Mouse (Mus musculus): ENCODE data around the gene Serinc2. TPM values are rescaled to one million over a fixed set of nuclear protein-coding genes. Genes with fewer than 3 reads are reported as not detected.

Serinc2 gene
- total RNA-seq, 2 experiments from 2014 or later = 9.4 to 11.2 TPM

DNA sequence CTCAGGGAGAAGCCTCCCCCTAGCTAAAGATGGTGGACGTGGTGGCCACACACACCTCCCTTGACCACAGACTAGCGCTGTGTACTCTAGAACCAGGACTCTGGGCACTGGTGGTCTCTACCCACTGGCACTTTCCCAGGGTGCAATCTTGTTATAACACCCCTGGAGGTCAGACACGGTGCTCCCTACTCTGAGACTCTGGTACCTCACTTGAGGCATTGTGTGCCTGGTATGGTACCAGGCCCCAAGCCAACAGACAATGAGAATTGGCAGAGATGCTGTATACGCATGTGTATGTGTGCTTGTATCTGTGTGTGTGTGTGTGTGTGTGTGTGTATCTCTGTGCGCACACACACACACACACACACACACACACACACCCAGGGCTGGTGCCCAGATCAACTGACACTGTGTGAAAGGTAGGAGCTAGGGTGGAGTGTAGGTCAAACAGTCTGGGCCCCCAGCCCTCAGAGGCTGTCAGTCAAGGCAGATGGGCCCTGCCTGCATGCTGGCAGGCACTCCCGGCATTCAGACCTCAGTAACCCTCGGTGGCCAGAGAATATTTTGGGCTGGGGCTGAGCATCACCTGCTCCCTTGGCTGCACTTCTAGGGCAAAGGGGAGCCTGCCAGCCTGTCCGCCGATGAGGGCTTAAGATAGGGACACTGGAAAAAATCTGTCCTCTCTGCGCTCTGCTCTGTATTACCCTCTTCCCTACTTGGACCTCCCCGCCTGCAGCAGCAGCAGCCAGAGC, 20.0 kb upstream of the Serinc2 start:
- DNase-seq (ENCODE audit: low spot score in 2 of 2) = no peak

DNA sequence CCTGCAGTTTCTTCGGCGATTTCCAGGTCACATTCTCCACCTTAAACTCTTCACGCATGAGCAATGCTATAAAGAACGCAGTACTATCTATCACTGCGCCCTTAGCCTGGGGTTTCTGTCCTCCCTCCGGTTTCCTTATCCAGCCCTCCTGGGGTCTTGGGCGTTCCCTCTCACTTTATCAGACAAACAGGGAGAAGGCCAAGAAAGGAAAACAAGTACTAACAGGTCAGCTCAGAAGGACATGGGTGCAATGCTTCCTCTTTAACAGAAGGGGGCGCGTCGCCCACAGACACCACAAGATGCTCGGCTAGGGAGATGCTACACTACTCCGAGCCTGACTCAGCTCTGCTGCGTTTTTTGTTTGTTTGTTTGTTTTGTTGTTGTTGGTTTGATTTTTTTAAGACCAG, 18.1 kb upstream of the Serinc2 start:
- DNase-seq (ENCODE audit: low spot score in 2 of 2) = no peak

- DNase-seq (ENCODE audit: low spot score in 2 of 2) = no peak
Observed at GRCm38 (mm10) chr4:130296243-130296965, 17.4 kb upstream of the Serinc2 start.

GRCm38 (mm10) chr4:130295047-130295745, 16.2 kb upstream of the Serinc2 start:
- DNase-seq (ENCODE audit: low spot score in 2 of 2) = no peak

DNA sequence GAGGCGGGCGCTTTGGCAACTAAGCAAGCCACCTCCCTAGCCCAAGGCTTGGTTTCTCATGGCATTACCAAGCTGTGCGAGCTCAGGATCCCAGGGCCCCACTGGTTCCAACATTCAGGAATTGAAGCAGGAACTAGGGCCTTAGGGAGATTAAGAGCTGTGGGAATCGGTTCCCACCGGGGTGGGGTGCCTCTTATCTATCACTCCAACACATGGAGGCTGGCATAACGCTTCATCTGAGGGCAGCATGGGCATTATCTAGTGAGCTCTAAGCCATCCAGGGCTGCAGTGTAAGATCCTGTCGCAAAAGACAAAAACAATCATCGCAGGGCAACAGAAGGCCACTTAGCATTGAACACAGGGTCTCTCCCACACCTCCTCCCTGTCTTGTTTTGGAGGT, 15.5 kb upstream of the Serinc2 start:
- no peak for DNase-seq (ENCODE audit: low spot score in 2 of 2)

- peak in 1 of 2 experiments; percentile 81 for DNase-seq (ENCODE audit: low spot score in 2 of 2)
Observed at GRCm38 (mm10) chr4:130292271-130292670, 13.3 kb upstream of the Serinc2 start.

- DNase-seq (ENCODE audit: low spot score in 2 of 2) = no peak
Observed at GRCm38 (mm10) chr4:130289824-130290223, 10.8 kb upstream of the Serinc2 start.

- no peak for DNase-seq (ENCODE audit: low spot score in 2 of 2)
Observed at GRCm38 (mm10) chr4:130286531-130286930, 7.5 kb upstream of the Serinc2 start.

- DNase-seq (ENCODE audit: low spot score in 2 of 2) = no peak
Observed at GRCm38 (mm10) chr4:130283826-130284225, 4.8 kb upstream of the Serinc2 start.

- DNase-seq (ENCODE audit: low spot score in 2 of 2) = no peak
Observed at GRCm38 (mm10) chr4:130282856-130283255, 3.9 kb upstream of the Serinc2 start.

- no peak for DNase-seq (ENCODE audit: low spot score in 2 of 2)
Observed at GRCm38 (mm10) chr4:130276573-130277176, 2.3 kb downstream of the Serinc2 start.

DNA sequence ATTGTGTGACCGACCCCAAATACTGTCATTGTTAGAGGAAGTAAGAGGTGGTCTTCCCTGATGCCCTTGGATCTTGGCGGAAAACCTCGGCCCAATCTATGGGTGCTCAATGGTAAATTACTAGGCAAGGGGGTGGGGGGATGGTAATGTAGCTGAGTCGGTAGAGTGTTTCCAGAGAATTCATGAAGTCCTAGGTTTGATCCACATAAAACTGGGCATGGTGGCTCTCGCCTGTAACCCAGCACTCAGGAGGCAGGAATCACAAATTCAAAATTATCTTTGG, 3.2 kb downstream of the Serinc2 start:
- no peak for DNase-seq (ENCODE audit: low spot score in 2 of 2)

DNA sequence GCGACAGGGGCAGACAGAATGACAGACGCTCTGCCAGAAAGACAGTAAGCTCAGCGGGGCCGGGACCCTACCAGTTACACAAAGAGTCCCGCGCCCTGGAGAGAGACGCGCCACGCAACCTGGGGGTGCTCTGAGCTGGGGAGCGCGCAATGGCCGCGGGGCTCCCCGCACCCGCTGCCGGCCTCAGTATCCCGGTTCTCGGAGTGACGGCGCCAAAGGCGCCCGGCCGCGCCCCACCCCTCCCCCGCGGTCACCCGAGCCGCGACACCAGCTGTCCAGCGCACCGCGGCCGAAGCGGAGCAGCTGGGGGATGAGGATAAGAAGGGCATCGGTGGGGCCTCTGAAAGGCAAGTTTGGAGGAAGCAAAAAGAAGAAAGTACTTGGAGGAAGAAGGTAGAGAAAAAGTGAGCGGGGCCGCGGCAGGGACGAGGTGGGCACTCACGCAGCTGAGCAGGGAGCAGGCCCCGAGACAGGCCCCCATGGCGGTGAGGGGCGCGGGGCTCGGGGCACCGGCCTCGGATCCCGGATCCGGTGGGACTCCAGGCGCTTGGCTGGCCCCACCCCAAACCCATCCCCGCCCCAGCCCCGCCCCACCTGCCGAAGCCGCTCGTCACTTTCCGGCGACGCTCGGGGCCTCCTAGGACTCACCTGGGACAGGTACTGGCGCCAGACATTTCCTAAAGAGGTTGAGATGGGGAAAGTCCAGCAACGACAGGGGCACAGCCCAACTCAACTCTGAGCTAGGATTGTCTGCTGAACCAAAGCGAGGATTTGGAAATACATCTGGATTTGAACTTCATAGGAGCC, 3.8 kb downstream of the Serinc2 start:
- DNase-seq (ENCODE audit: low spot score in 2 of 2) = no peak

GRCm38 (mm10) chr4:130274346-130275015, 4.5 kb downstream of the Serinc2 start:
- DNase-seq (ENCODE audit: low spot score in 2 of 2) = no peak

DNA sequence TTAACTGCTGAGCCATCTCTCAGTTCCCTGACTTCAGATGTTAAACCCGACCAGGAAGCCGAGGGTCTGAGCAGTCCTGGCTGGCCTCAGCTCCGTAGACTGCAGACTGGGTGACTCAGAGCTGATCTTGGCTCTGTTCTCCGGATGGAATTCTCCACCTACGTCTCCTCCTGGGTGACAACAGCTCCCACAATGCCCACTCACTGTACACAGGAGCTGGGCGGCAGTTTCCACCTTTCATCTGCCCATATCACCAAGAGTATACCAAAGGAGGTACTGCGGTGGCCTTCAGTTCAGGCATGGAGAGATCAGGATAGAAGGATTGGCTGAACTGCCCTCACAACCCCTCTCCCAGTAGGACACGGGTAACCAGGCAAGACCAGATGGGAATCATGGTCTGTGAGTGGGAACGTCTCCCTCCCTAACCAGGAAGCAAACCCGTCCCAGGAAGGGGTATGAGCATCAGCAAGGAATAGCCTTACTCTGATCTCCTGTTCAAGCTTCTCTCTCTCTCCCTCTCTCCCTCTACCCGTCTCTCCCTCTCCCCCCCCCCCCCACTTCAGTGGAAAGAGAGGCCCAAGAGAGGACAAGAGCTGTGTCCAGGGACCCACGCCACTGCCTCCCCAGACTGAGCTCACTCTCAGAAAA, 5.2 kb downstream of the Serinc2 start:
- DNase-seq (ENCODE audit: low spot score in 2 of 2) = peak; percentile 44 to 73

GRCm38 (mm10) chr4:130270611-130271347, 8.2 kb downstream of the Serinc2 start:
- peak; percentile 58 to 65 for DNase-seq (ENCODE audit: low spot score in 2 of 2)

DNA sequence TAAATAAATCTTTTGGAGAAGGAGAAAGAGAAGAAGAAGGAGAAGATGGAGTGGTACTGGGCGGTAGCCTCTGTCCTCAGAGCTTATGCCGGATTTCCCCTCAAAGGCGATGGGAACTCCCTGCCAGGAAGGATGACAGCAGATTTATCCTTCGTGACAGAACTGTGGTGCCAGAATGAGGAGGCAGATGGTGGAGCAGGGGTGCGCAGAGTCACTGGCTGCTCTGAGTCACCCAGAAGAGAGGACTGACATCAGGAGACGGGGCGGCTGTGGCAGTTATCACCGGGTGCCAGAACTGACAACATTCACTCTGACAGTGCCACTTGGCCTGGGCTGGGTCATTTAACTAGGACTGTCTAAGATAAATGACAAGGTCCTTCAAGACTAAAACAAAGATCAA, 8.9 kb downstream of the Serinc2 start:
- DNase-seq (ENCODE audit: low spot score in 2 of 2) = peak; percentile 86 to 94

- DNase-seq (ENCODE audit: low spot score in 2 of 2) = no peak
Observed at GRCm38 (mm10) chr4:130268736-130269135, 10.3 kb downstream of the Serinc2 start.

DNA sequence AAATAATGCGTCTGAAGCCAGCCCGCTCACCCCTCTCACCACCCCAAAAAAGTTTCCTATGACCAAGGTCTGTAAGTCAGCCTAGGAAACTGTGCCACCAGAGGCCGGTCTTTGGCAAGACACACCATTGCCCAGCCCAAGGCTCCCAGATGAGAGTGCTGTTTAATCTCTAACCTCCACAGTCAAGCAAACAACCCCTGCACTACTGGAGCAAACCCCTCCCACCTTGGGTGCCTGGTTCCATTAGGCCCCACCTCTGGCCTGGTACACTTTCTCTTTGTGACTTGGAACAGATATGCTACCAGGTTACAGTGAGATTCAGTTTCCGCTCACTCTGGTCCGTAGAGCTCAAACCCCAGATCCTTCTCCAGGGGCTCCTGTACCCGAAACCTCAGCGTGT, 11.9 kb downstream of the Serinc2 start:
- DNase-seq (ENCODE audit: low spot score in 2 of 2) = no peak

Measured in layer of hippocampus, adult 18-20 months (tissue).